Mouse (Mus musculus) urinary bladder, postnatal 36 days (tissue): ENCODE measurements at regions not wholly inside any gene's neighbourhood (a gene's known extent, or its start where the extent isn't known, plus 50 kb on each side); places are given as distances from the start of the nearest gene placed in this dataset.

Experiments used
- DNase-seq, 2 experiments: peaks; one replicate each; pipeline ENCODE4 v3.0.0; 2022; ENCODE audit warnings: low spot score in 2 of 2, mixed read lengths in 1 of 2

DNA sequence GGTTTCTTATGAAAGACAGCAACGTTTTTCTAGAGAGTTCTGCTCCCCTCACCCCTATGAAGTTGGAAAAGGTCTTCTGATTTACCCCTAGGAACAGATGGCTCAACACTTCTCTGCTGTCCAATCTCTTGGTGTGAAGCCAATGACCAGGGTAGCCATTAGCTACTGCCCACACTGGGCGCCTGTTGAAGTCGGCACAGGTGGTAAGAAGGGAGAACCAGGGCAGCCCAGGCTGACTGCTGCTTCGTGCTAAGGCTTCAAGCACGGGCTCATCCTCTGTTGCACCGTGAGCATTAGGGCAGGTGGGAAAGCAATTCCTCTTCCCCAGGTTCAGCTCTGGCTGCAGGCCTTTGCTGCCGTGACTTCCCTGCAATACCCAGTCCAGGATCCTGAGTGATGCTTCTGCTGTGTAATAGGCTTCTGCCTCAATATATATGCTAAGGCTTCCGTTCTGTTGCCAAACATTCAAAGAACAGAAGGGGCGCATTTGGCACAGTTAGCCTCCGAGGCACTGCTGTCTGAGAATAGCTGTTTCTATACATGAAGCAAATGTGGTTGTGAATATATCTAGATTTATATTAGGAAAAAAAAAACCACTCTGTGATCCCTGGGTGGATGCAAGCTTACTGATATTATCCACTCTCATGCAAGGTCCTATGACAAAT lies 76.4 kb upstream of the Atp5g3 start:
- no peak for DNase-seq

DNA sequence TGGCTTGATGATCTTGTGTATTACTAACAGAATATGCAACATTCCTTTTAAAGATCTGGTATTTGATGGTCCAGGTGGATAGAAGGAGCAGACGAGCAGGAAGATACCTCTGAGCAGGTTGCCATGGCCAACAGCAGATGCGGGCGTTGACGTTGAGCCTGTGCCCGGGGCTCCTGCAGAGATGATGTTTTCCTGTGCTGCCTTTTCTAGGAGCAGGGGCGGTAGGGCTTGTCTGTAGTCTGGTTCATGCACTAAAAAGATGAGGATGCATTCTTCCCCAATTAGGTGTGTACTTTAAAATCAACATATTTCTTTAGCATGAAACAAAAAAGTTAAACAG lies 74.8 kb upstream of the Atp5g3 start:
- DNase-seq = no peak

GRCm38 (mm10) chr2:73985238-73985910 lies 74.2 kb upstream of the Atp5g3 start:
- no peak for DNase-seq

- DNase-seq = no peak
Observed at GRCm38 (mm10) chr2:73983166-73983565, 72.0 kb upstream of the Atp5g3 start.

- no peak for DNase-seq
Observed at GRCm38 (mm10) chr2:73978072-73978471, 66.9 kb upstream of the Atp5g3 start.

GRCm38 (mm10) chr2:73973774-73974173 lies 62.6 kb upstream of the Atp5g3 start:
- no peak for DNase-seq

GRCm38 (mm10) chr2:73967618-73968017 lies 56.5 kb upstream of the Atp5g3 start:
- DNase-seq = no peak

GRCm38 (mm10) chr2:73965595-73965994 lies 54.5 kb upstream of the Atp5g3 start:
- peak; percentile 9 to 17 for DNase-seq
